In the genomic region with DNA sequence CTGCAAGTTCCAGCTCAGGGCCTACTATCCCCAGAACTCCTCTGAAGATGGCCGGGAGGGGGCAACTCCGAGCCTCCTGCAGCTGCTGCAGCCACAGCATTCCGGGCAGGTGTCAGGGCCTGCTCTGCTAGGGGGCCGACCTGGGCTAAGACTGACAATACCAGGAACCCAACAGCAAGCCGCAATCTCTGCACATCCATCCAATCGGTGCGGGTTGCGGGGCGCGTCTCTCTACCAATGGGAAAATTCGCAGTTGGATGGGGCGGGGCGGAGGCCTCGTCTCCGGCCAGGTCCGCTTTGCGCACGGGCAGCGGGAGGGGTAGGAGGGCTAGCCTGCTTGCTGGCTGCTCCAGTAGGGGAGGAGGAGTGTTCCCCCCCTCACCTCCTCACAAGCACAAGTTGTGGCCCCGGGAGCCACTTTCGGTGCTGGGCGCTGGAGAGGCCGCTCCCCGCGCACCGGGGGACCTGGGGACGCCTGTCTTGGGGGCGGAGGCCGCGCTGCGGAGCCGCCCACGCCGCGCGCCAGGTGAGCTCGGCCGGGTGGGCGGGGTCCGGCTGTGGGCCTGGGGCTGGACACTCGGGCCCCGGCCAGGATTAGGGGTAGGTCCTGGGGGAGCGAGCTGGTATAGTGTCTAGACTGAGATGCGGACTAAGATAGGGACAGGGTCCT, we compare ENCODE assay signal across 8 mouse cellular contexts. TPM values are rescaled to one million over a fixed set of nuclear protein-coding genes. Genes with fewer than 3 reads are reported as not detected.
DNase-seq lines count a peak whose midpoint lies in the region; ATAC-seq and TF ChIP-seq lines count a peak whose summit lies in the region.

A gene (minus strand): TSS at position 173 of the 670 bp plus-strand sequence.
A gene (plus strand): TSS at position 252 of the 670 bp plus-strand sequence.

- peak within 1 kb of the TSS; percentile 46; the same call in 1 of the 2 replicates for H3K27ac ChIP-seq in forebrain, embryonic 12.5 days
- 0 out of 2 replicates have a peak within 1 kb of the TSS, but pooled peaks have one; percentile 5 for H3K27ac ChIP-seq in heart, embryonic 16.5 days (ENCODE audit: low read length)
- H3K27ac ChIP-seq in liver, embryonic 14.5 days: no peak within 1 kb of the TSS
- H3K27ac ChIP-seq in neural tube, embryonic 11.5 days (ENCODE audit: low read depth, low read length): no peak within 1 kb of the TSS
- no peak within 1 kb of the TSS; the same call in 1 of the 2 replicates for H3K27ac ChIP-seq in stomach, postnatal 0 days (replicated peaks)

- peaks cover 49% of the 10 kb centered on the region for H3K4me1 ChIP-seq in forebrain, embryonic 12.5 days
- peaks cover 16% of the 10 kb centered on the region for H3K4me1 ChIP-seq in heart, embryonic 16.5 days (ENCODE audit: control insufficient read depth, insufficient read depth, low read length)
- H3K4me1 ChIP-seq in liver, embryonic 14.5 days (replicated peaks; ENCODE audit: control insufficient read depth in 2 of 2, insufficient read depth in 2 of 2, low read length in 1 of 2): peaks cover 15 to 23% of the 10 kb centered on the region in 2 experiments
- peaks cover 9% of the 10 kb centered on the region; the same call in 1 of the 2 replicates for H3K4me1 ChIP-seq in neural tube, embryonic 11.5 days (ENCODE audit: control insufficient read depth, insufficient read depth, low read length)
- 0 out of 2 replicates have a peak, but pooled peaks cover 2% of the 10 kb centered on the region for H3K4me1 ChIP-seq in stomach, postnatal 0 days (replicated peaks; ENCODE audit: control insufficient read depth, insufficient read depth)

- peak within 1 kb of the TSS; percentile 91 for H3K4me3 ChIP-seq in forebrain, embryonic 12.5 days (replicated peaks)
- peak within 1 kb of the TSS; percentile 81 for H3K4me3 ChIP-seq in heart, embryonic 16.5 days (ENCODE audit: low read length)
- H3K4me3 ChIP-seq in liver, embryonic 14.5 days (ENCODE audit: insufficient read depth in 1 of 2, low read depth in 2 of 2, low read length in 2 of 2): peak within 1 kb of the TSS; percentile 45 to 56
- peak within 1 kb of the TSS; percentile 67 for H3K4me3 ChIP-seq in neural tube, embryonic 11.5 days (ENCODE audit: low read depth, low read length)
- peak within 1 kb of the TSS; percentile 67 for H3K4me3 ChIP-seq in stomach, postnatal 0 days (ENCODE audit: low read depth, low read length)

- H3K36me3 ChIP-seq in forebrain, embryonic 12.5 days (replicated peaks): 0 out of 2 replicates have a peak, but pooled peaks cover 2% of the 10 kb centered on the region
- no peaks in the 10 kb centered on the region for H3K36me3 ChIP-seq in heart, embryonic 16.5 days (ENCODE audit: control insufficient read depth, insufficient read depth)
- no peaks in the 10 kb centered on the region for H3K36me3 ChIP-seq in liver, embryonic 14.5 days (replicated peaks; ENCODE audit: control insufficient read depth, insufficient read depth, low read depth)
- H3K36me3 ChIP-seq in neural tube, embryonic 11.5 days (ENCODE audit: control insufficient read depth, insufficient read depth, low read length): no peaks in the 10 kb centered on the region
- H3K36me3 ChIP-seq in stomach, postnatal 0 days (ENCODE audit: control insufficient read depth, insufficient read depth, low read length): no peaks in the 10 kb centered on the region

- WGBS in forebrain, embryonic 12.5 days: under 1% methylated on average over 44 of the region's 44 CpGs
- under 1% methylated on average over 44 of the region's 44 CpGs for WGBS in heart, embryonic 16.5 days
- WGBS in liver, embryonic 14.5 days (ENCODE audit: insufficient replicate concordance): 2% methylated on average over 40 of the region's 44 CpGs
- 1% methylated on average over 28 of the region's 44 CpGs for WGBS in neural tube, embryonic 11.5 days
- WGBS in stomach, postnatal 0 days: under 1% methylated on average over 43 of the region's 44 CpGs

- H3K9ac ChIP-seq in forebrain, embryonic 12.5 days: peak within 1 kb of the TSS; percentile 79
- H3K9ac ChIP-seq in heart, embryonic 16.5 days (ENCODE audit: low read length): peak within 1 kb of the TSS; percentile 82
- H3K9ac ChIP-seq in liver, embryonic 14.5 days (replicated peaks): no peak within 1 kb of the TSS
- peak within 1 kb of the TSS; percentile 73 for H3K9ac ChIP-seq in neural tube, embryonic 11.5 days (ENCODE audit: low read length)
- peak within 1 kb of the TSS; percentile 68 for H3K9ac ChIP-seq in stomach, postnatal 0 days (ENCODE audit: low read length)

- peak; percentile 53 for TF ChIP-seq CTCF in liver, embryonic 14.5 days (IDR thresholded peaks at IDR 0.05; ENCODE audit: low read depth)
- TF ChIP-seq CTCF in stomach, postnatal 0 days (IDR thresholded peaks at IDR 0.05; ENCODE audit: low read depth): peak; percentile 59

- H3K27me3 ChIP-seq in forebrain, embryonic 12.5 days: peaks cover 16% of the 10 kb centered on the region; the same call in 1 of the 2 replicates
- peaks cover 11% of the 10 kb centered on the region for H3K27me3 ChIP-seq in heart, embryonic 16.5 days (ENCODE audit: control insufficient read depth, insufficient read depth, low read length)
- H3K27me3 ChIP-seq in liver, embryonic 14.5 days (ENCODE audit: control insufficient read depth, insufficient read depth, low read length): peaks cover 48% of the 10 kb centered on the region
- peaks cover 4% of the 10 kb centered on the region; the same call in 1 of the 2 replicates for H3K27me3 ChIP-seq in neural tube, embryonic 11.5 days (ENCODE audit: control insufficient read depth, insufficient read depth, low read length)
- H3K27me3 ChIP-seq in stomach, postnatal 0 days (ENCODE audit: control insufficient read depth, insufficient read depth, low read length): no peaks in the 10 kb centered on the region; the same call in 1 of the 2 replicates

- peak; percentile 77 to 78 for DNase-seq in B cell, adult 2 months
- DNase-seq in brain, embryonic 18.5 days (ENCODE audit: low read depth, low spot score): peak; percentile 88
- DNase-seq in kidney, postnatal 36 days: peak; percentile 96 to 97
- DNase-seq in liver, embryonic 14.5 days (ENCODE audit: low read depth in 3 of 3, low spot score in 3 of 3): no peak
- peak; percentile 94 for DNase-seq in neural tube, embryonic 11.5 days (ENCODE audit: low spot score)
- peak; percentile 94 for DNase-seq in stomach, postnatal 0 days (ENCODE audit: low spot score)

- H3K9me3 ChIP-seq in forebrain, embryonic 12.5 days: no peaks in the 10 kb centered on the region
- H3K9me3 ChIP-seq in heart, embryonic 16.5 days (replicated peaks; ENCODE audit: control insufficient read depth, low read length): no peaks in the 10 kb centered on the region
- no peaks in the 10 kb centered on the region for H3K9me3 ChIP-seq in liver, embryonic 14.5 days (ENCODE audit: control insufficient read depth, low read length)
- no peaks in the 10 kb centered on the region for H3K9me3 ChIP-seq in neural tube, embryonic 11.5 days (ENCODE audit: control insufficient read depth, low read length)
- H3K9me3 ChIP-seq in stomach, postnatal 0 days (ENCODE audit: control insufficient read depth, low read length): no peaks in the 10 kb centered on the region

- peak within 1 kb of the TSS; percentile 88 for H3K4me2 ChIP-seq in forebrain, embryonic 12.5 days
- H3K4me2 ChIP-seq in heart, embryonic 16.5 days (ENCODE audit: low read depth, low read length): peak within 1 kb of the TSS; percentile 99
- H3K4me2 ChIP-seq in liver, embryonic 14.5 days (ENCODE audit: low read depth): peak within 1 kb of the TSS; percentile 62
- peak within 1 kb of the TSS; percentile 82 for H3K4me2 ChIP-seq in neural tube, embryonic 11.5 days (ENCODE audit: low read depth)
- peak within 1 kb of the TSS; percentile 99 for H3K4me2 ChIP-seq in stomach, postnatal 0 days (replicated peaks; ENCODE audit: low read depth)

- TF ChIP-seq EP300 in liver, embryonic 14.5 days (IDR thresholded peaks at IDR 0.05; ENCODE audit: low read depth): no peak
- no peak for TF ChIP-seq EP300 in stomach, postnatal 0 days (optimal IDR thresholded peaks at IDR 0.05)

- ATAC-seq in forebrain, embryonic 12.5 days (ENCODE audit: low FRiP score): peak; percentile 84
- ATAC-seq in heart, embryonic 16.5 days (replicated peaks; ENCODE audit: extremely low read depth, insufficient read depth, low FRiP score): peak; percentile 78
- no peak for ATAC-seq in liver, embryonic 14.5 days (ENCODE audit: insufficient read depth)
- peak; percentile 77 for ATAC-seq in neural tube, embryonic 11.5 days (ENCODE audit: insufficient read depth, low FRiP score, low TSS enrichment)
- ATAC-seq in stomach, postnatal 0 days (ENCODE audit: low FRiP score, low TSS enrichment): peak; percentile 88

RNA-seq across cellular contexts. Expression of the first gene that starts in this region (rescaled TPM):
- polyA plus RNA-seq in forebrain, embryonic 12.5 days (2016; fragmentation: Nextera tagmentation; extraction: Ambion mirVana): 40.7 and 41.5 TPM in 2 replicates
- polyA plus RNA-seq in heart, embryonic 16.5 days (2015; fragmentation: Nextera tagmentation; extraction: Ambion mirVana): 72.9 and 74.6 TPM in 2 replicates
- polyA plus RNA-seq in liver, embryonic 14.5 days (2012; rRNA removed): 44.3 and 44.5 TPM in 2 replicates
- 58.8 and 70.3 TPM in 2 replicates for polyA plus RNA-seq in liver, embryonic 14.5 days (2014; fragmentation: Nextera tagmentation; extraction: Ambion mirVana)
- polyA plus RNA-seq in neural tube, embryonic 11.5 days (2014; fragmentation: Nextera tagmentation; extraction: Ambion mirVana): 43.4 and 49.8 TPM in 2 replicates
- 16.2 and 16.9 TPM in 2 replicates for polyA plus RNA-seq in stomach, postnatal 0 days (2015; fragmentation: Nextera tagmentation; extraction: Ambion mirVana)

RNA-seq across cellular contexts. Expression of the second gene that starts in this region (rescaled TPM):
- 115 and 126 TPM in 2 replicates for polyA plus RNA-seq in forebrain, embryonic 12.5 days (2016; fragmentation: Nextera tagmentation; extraction: Ambion mirVana)
- 33.1 and 39.5 TPM in 2 replicates for polyA plus RNA-seq in heart, embryonic 16.5 days (2015; fragmentation: Nextera tagmentation; extraction: Ambion mirVana)
- polyA plus RNA-seq in liver, embryonic 14.5 days (2012; rRNA removed): 6.0 and 6.4 TPM in 2 replicates
- polyA plus RNA-seq in liver, embryonic 14.5 days (2014; fragmentation: Nextera tagmentation; extraction: Ambion mirVana): 4.7 and 7.4 TPM in 2 replicates
- polyA plus RNA-seq in neural tube, embryonic 11.5 days (2014; fragmentation: Nextera tagmentation; extraction: Ambion mirVana): 81.6 and 82.2 TPM in 2 replicates
- polyA plus RNA-seq in stomach, postnatal 0 days (2015; fragmentation: Nextera tagmentation; extraction: Ambion mirVana): 7.8 and 8.7 TPM in 2 replicates

Comparison
In these comparisons a context has a peak if more than half of its experiments do, and no peak if none do; other contexts are left out.
1. DNase-seq: peak in B cell, adult 2 months (2 of 2), brain, embryonic 18.5 days (single experiment), kidney, postnatal 36 days (2 of 2), neural tube, embryonic 11.5 days (single experiment) and stomach, postnatal 0 days (single experiment); none in liver, embryonic 14.5 days (0 of 3).
2. H3K27ac ChIP-seq: peak in forebrain, embryonic 12.5 days (single experiment) and heart, embryonic 16.5 days (single experiment); none in liver, embryonic 14.5 days (single experiment), neural tube, embryonic 11.5 days (single experiment) and stomach, postnatal 0 days (single experiment).
3. Peak in every context shown above with its lines, with median percentiles within 50 percentile points of each other: H3K4me2 ChIP-seq and H3K4me3 ChIP-seq.